Mouse (Mus musculus) thymus, postnatal 0 days (tissue): Measurements from ENCODE around the gene Chtf18. TPM values are rescaled to one million over a fixed set of nuclear protein-coding genes. Genes with fewer than 3 reads are reported as not detected.

Experiments used
- DNase-seq: peaks from one replicate; pipeline ENCODE4 v3.0.0-alpha.2; 2015; ENCODE audit warnings: low spot score
- polyA plus RNA-seq: library from polyadenylated mRNA; unstranded; fragments of >200 nt; fragmentation: Nextera tagmentation; extraction: Ambion mirVana; gene quantifications from 2 replicates; pipeline ENCODE4 v1.2.1, GENCODE M21; 2015

Gene Chtf18
- polyA plus RNA-seq, 1 experiment from 2014 or later: 23.5 TPM

- DNase-seq: no peak
Observed at GRCm38 (mm10) chr17:25735246-25735645, 8.0 kb upstream of the Chtf18 start.

DNA sequence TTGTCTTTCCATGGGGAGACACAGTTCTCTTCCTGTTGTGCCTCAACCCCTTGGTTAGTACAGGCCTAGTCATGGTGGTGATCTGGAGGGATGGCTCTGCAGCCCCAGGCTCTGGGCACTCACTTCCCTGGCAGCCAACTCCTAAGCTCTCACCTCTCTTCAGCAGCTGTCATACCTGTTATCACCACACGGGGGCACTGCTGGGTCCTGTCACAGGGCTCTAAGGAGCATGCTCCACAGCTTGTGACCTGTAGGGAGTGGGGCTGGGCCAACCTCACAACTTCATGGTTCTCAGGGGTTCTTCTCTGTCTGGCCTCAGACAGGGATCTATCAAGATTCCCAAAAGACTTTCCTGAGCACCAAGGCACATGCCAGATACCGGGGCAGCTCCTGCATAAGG lies 4.9 kb upstream of the Chtf18 start:
- peak; percentile 87 for DNase-seq

DNA sequence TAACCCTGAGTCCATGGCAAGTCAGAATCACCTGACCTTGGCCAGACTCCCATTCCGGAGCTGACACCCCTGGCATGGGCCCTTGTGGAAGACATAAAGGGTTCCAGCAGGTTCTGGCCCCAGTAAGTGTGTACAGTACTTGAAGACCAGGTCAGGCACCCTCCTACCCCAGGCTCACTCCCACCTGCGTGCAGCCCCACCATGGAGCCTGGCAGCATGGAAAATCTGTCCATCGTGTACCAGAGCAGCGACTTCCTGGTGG lies 721 bp upstream of the Chtf18 start:
- no peak for DNase-seq

GRCm38 (mm10) chr17:25725264-25725663 lies 2.0 kb downstream of the Chtf18 start:
- DNase-seq: no peak

DNA sequence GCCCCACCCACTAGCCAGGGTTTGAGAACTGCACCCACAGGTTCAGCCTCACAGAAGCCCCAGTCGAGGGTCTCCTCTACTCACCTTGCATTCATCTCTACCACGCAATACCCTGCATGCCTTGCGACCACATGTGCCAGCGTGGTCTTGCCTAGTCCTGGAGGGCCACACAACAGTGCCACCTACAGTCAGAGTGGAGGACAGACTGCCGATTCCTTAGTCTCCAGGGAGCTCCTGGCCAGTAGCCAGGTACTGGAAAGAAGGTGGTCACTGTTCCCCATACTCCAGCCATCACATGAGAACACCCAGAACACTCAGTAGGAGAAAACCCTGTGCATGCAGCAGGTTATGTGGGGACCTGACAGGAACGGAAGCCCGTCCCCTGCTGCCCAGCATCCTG lies 3.3 kb downstream of the Chtf18 start:
- no peak for DNase-seq

GRCm38 (mm10) chr17:25723470-25723869 lies 3.7 kb downstream of the Chtf18 start:
- DNase-seq: no peak

- DNase-seq: no peak
Observed at GRCm38 (mm10) chr17:25721476-25721875, 5.7 kb downstream of the Chtf18 start.

DNA sequence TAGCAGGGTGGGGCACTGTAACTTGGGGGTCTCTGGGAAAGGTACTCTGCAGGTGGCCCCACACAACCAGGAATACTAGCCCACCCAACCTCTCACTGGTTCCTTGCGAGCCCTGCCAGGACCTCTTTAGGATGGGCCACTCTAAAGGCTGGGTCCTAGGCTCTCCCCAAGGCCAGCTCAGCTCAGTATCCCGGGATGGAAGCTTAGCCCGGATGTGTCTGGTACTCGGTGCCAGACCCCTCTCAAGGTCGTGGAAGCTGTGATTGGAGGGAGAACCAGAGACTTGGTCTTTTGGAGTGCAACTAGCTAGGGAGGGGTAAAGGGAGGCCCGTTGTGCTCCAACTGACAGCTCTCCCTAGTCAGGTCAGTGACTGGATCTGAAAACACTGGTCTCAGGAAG lies 9.5 kb downstream of the Chtf18 start:
- no peak for DNase-seq

DNA sequence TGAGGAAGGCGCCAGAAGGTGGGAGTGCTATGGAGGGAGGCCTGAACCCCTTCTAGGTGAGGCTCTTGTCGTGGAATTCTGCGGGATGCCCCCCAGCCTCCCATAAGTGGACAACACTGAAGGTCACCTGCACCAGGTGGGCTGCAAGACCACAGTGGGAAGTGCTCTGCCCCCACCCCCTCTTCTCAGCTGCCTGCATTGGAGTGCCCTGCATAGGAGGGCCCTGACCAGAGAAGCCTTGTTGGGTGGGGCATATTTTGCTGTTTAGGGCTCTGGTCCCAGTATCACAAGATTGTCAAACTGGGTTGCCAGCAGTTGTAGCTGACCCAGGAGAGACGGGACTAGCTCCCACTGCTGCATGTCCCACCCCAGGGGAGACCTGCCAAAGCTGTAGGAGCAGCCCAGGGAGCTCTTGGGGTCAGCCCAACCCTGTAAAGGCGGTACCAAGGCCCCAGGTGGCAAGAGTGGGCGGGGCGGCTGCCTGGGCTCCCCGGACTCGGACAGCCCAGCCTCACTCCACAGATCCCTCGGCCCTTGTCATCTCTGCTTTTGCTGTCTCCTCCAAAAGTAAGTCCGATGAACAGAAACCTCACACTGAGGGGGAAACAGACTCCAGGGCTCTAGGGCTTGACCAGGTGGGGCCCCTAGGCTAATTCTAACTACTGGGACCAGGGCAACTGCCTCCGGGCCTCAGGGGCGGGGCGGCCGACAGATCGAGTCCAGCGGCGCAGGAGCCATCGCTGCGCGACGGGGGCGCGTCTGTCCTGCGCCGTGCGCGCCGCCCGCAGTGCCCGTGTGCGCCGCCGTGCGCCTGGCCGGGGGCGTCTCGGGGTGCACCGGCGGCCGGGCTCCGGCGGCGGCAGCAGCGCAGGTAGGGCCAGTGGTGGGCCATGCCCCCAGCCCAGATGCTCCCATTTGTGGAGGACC lies 10.2 kb downstream of the Chtf18 start, which contains the start of gene Gng13:
TSS of gene Gng13 (plus strand) at position 461 of the 927 bp plus-strand sequence.
- DNase-seq: no peak

- DNase-seq: no peak
Observed at GRCm38 (mm10) chr17:25716130-25716529, 11.1 kb downstream of the Chtf18 start.

- DNase-seq: no peak
Observed at GRCm38 (mm10) chr17:25715627-25716026, 11.6 kb downstream of the Chtf18 start.

DNA sequence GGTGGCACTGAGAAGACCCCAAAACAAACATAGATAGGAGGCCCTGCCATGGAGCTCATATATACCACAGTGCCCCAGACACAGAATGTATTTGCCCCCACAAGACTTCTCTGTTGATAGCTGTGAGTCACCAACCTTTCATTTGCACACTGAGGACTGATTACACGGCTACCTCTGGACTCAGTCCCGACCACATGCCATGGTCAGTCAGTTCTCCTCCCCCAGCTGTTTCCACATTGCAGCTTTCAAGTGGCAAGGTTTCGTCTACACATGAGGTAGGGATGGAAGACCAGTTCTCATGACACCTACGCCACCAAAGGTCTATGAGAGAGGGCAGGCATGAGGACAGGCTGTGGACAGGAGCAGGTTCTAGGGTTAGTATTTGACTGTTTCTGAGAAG lies 16.1 kb downstream of the Chtf18 start:
- no peak for DNase-seq

DNA sequence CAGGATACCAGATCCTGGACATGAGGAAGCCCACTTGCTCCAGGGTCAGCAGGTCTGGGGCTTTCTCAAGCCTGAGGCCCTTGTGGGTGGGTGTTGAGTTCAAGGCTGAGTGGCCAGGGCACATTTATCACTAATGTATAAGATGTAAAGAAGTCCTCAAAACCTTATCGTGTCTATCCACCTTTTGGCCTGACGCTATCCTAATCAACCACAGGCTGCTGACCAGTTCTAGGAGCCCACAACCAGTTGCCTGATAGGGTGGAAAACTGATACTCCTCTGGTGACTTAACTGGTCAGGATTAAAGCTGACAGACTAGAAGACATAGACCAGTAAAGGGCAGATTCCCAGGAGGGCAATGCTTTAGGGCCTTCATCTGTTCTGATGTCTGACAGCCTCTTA lies 17.2 kb downstream of the Chtf18 start:
- DNase-seq: no peak

DNA sequence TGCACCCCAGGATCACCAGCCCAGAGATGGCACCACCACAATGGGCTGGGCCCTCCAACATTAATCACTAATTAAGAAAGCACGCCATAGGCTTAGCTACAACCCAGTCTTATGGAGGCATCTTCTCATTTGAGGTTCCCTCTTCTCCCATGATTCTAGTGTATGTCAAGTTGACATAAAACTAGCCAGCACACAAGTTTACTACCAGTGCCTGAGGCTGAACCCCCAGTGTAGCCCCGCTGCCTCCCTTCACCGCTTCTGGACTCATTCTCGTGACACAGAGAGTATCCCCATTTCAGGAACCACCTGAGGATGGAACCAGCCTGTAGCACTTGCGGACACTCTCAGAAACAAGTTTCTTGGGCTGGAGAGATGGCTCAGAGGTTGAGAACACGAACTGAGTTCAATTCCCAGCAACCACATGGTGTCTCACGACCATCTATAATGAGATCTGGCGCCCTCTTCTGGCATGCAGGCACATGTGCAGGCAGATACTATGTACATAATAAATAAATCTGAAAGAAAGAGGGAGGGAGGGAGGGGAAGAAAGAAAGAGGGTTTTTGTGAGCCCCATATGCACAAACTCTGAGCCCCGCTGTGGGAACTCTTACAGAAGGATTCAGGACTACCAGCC lies 26.2 kb downstream of the Chtf18 start:
- DNase-seq: peak; percentile 12

DNA sequence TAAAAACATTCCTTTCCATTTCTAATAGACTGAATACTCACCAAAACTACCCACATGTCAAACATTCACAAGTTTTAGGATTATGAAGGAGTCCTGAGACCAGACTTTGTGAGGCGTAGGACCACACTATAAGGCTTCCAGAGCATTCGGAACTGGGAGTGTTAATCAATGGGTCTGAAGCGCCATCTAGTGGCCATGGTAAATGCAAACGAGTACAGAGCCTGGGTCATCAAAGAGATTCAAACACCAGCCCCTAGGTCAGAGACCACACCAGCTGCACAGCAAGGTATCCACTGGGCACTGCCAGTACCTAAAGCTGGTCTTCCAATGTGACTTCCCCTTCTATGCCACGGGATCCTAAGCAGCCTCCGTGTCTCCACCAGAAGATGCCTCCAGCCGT lies 28.8 kb downstream of the Chtf18 start:
- peak; percentile 77 for DNase-seq

DNA sequence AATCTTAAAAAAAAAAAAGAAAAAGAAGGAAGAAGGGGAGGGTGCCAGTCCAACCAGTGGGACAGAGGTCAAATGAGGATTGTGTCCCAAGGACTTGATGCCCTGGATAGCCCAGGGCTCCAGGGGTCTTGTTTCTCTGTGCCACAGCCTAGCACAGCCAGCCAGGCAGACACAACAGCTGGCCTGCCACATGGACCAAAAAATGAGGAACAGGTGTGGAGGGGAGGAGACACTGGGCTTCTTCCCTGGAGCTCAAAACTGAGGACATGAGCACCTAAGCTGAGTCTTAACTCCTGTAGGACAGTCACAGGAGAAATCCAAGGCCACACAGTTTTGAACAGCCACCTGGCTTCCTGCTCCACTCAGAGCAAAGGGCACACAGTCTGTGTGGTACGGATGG lies 31.0 kb downstream of the Chtf18 start:
- no peak for DNase-seq

GRCm38 (mm10) chr17:25688922-25689321 lies 38.3 kb downstream of the Chtf18 start:
- DNase-seq: no peak

GRCm38 (mm10) chr17:25686323-25686722 lies 40.9 kb downstream of the Chtf18 start:
- peak; percentile 33 for DNase-seq

DNA sequence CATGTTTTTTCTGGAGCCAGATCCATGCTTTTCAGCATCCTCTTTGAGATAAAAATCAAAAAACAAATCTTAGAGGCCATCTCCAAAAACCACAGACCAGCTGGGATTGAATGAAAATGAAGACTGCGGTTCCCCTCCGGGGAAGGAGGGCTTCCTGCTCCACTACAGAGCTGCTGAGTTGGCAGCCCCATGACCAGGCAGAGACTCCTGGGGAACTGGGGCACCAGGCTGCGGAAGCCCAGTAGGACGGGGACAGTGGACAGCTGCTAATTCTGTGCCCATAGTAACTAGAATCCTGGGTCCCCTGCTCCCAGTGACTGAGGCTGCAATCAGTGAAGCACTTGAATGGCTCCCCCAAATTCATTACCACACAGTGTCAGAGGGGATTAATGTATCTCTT lies 45.6 kb downstream of the Chtf18 start:
- no peak for DNase-seq

GRCm38 (mm10) chr17:25679818-25680217 lies 47.4 kb downstream of the Chtf18 start:
- DNase-seq: no peak

DNA sequence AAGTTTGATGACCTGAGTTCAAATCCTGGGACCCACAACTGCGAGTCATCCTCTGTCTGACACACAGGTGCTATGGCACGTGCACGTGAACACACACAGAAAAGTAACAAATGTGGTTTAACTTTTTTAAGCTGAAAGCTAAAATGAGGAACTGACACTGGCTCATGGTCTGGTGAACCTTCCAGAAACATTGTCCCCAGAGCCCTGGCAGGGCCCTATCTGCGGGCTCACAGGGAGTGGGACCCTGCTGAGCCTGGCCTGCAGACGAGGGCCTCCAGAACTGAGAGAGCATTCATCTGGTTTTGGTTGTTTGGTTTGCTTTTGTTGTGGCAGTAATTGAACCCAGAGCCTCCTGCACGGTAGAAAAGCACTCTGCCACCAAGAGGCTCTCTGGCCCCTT lies 49.2 kb downstream of the Chtf18 start:
- no peak for DNase-seq

DNA sequence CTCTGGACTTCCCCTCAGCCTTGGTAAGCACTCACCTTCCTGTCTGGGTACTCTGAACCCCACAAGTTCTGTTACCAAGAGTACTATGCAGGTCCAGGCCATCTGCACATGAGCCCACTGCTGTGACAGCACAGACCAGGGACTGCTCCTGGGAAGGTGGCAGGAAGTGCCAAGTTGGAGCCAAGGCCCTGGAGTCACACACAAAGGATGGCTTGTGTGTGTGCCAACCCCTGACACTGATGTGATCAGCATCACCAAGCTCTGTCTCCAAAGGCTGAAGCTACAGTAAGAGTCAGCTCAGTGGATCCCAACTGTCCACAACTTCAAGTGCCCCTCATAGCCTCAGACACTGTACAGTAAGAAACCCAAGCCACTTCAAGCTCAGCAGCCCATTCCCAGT lies 54.2 kb downstream of the Chtf18 start:
- DNase-seq: no peak
